Mouse (Mus musculus): Measurements from ENCODE around the gene Rnf31. TPM values are rescaled to one million over a fixed set of nuclear protein-coding genes. Genes with fewer than 3 reads are reported as not detected.

Rnf31 gene
- polyA plus RNA-seq, 1 experiment: 32.1 TPM

- WGBS: 77% methylated on average over 13 of the region's 13 CpGs
- no peak for DNase-seq (ENCODE audit: low read depth, low spot score)
Observed at GRCm38 (mm10) chr14:55575711-55576110, 15.8 kb upstream of the Rnf31 start.

- 77% methylated on average over 16 of the region's 16 CpGs for WGBS
- no peak for DNase-seq (ENCODE audit: low read depth, low spot score)
Observed at GRCm38 (mm10) chr14:55576376-55576775, 15.1 kb upstream of the Rnf31 start.

GRCm38 (mm10) chr14:55577871-55578667 lies 13.4 kb upstream of the Rnf31 start, which contains the start of gene Psme1:
Gene Psme1 (plus strand): TSS chr14:55578123.
- DNase-seq (ENCODE audit: low read depth, low spot score): no peak
- under 1% methylated on average over 32 of the region's 32 CpGs for WGBS

- DNase-seq (ENCODE audit: low read depth, low spot score): no peak
- WGBS: 13% methylated on average over 6 of the region's 6 CpGs
Observed at GRCm38 (mm10) chr14:55578668-55579269, 12.7 kb upstream of the Rnf31 start.

- 92% methylated on average over 23 of the region's 23 CpGs for WGBS
- no peak for DNase-seq (ENCODE audit: low read depth, low spot score)
Observed at GRCm38 (mm10) chr14:55579511-55580496, 11.7 kb upstream of the Rnf31 start.

- DNase-seq (ENCODE audit: low read depth, low spot score): no peak
- 92% methylated on average over 16 of the region's 16 CpGs for WGBS
Observed at GRCm38 (mm10) chr14:55580731-55581130, 10.8 kb upstream of the Rnf31 start.

GRCm38 (mm10) chr14:55581981-55582681 lies 9.4 kb upstream of the Rnf31 start:
- no peak for DNase-seq (ENCODE audit: low read depth, low spot score)
- WGBS: 66% methylated on average over 9 of the region's 9 CpGs

- DNase-seq (ENCODE audit: low read depth, low spot score): no peak
- WGBS: 49% methylated on average over 5 of the region's 5 CpGs
Observed at GRCm38 (mm10) chr14:55584303-55584701, 7.2 kb upstream of the Rnf31 start.

GRCm38 (mm10) chr14:55584702-55585565 lies 6.6 kb upstream of the Rnf31 start, which contains the start of gene Emc9:
Gene Emc9 (minus strand): TSS chr14:55585302.
- WGBS: 8% methylated on average over 43 of the region's 43 CpGs
- no peak for DNase-seq (ENCODE audit: low read depth, low spot score)

GRCm38 (mm10) chr14:55585566-55585960 lies 5.9 kb upstream of the Rnf31 start:
- DNase-seq (ENCODE audit: low read depth, low spot score): no peak
- WGBS: 20% methylated on average over 6 of the region's 6 CpGs

GRCm38 (mm10) chr14:55586149-55586548 lies 5.4 kb upstream of the Rnf31 start:
- DNase-seq (ENCODE audit: low read depth, low spot score): no peak
- 89% methylated on average over 2 of the region's 2 CpGs for WGBS

- 93% methylated on average over 5 of the region's 5 CpGs for WGBS
- DNase-seq (ENCODE audit: low read depth, low spot score): no peak
Observed at GRCm38 (mm10) chr14:55589271-55589670, 2.2 kb upstream of the Rnf31 start.

- WGBS: 53% methylated on average over 11 of the region's 11 CpGs
- DNase-seq (ENCODE audit: low read depth, low spot score): no peak
Observed at GRCm38 (mm10) chr14:55589771-55590448, 1.6 kb upstream of the Rnf31 start.

GRCm38 (mm10) chr14:55590748-55591330 lies 669 bp upstream of the Rnf31 start, which contains the start of gene Psme2:
Gene Psme2 (minus strand): TSS chr14:55591113.
- peak; percentile 97 for DNase-seq (ENCODE audit: low read depth, low spot score)
- under 1% methylated on average over 22 of the region's 22 CpGs for WGBS

GRCm38 (mm10) chr14:55592226-55592625 lies 718 bp downstream of the Rnf31 start:
- DNase-seq (ENCODE audit: low read depth, low spot score): no peak

GRCm38 (mm10) chr14:55596036-55596690 lies 4.7 kb downstream of the Rnf31 start:
- 89% methylated on average over 13 of the region's 13 CpGs for WGBS
- no peak for DNase-seq (ENCODE audit: low read depth, low spot score)

More at GRCm38 (mm10) chr14:55592226-55592625, 718 bp downstream of the Rnf31 start:
- WGBS: 1% methylated on average over 16 of the region's 16 CpGs

Measured in large intestine, adult 2 months (tissue).